Mouse (Mus musculus): Measurements from ENCODE around the gene Galnt2. TPM values are rescaled to one million over a fixed set of nuclear protein-coding genes. Genes with fewer than 3 reads are reported as not detected.

Gene Galnt2
- polyA plus RNA-seq, 1 experiment from 2014 or later, result 44.7 TPM

DNA sequence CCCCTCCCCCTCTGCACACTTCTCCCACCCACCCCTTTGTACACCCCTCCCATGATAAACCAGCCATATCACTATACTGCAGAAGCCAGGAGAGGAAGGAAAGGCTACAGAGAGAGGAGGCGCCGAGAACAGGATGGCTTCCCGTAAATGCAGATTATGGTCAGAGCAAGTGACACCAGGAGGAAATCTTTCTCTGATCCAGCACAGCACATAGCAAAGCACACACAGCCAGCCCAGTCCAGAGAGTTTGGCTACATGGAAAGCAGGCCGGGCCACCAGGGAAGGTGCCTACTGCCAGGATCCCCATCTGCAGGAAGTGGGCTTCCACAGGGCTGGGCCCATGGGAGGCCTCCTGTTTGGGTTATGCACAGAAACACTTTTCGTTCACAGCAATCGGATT is 63.2 kb downstream of the Galnt2 start:
- no peak overlapping the region for H3K4me3 ChIP-seq
- no peak overlapping the region for H3K4me2 ChIP-seq
- ATAC-seq (replicated peaks; ENCODE audit: insufficient number of reproducible peaks, insufficient read depth, low FRiP score, low read depth), result peak; percentile 75

GRCm38 (mm10) chr8:124294900-124295299 is 63.7 kb downstream of the Galnt2 start:
- Histone ChIP-seq H3K27ac (peak overlapping the region; percentile 65), H3K4me2 (no peak overlapping the region), H3K4me1 (replicated peaks) (peaks cover 40% of the 10 kb centered on the region), H3K9me3 (replicated peaks) (no peaks in the 10 kb centered on the region), H3K27me3 (no peaks in the 10 kb centered on the region), H3K36me3 (no peaks in the 10 kb centered on the region), H3K9ac (no peak overlapping the region), H3K4me3 (no peak overlapping the region)
- 60% methylated on average over 10 of the region's 10 CpGs for WGBS
- 0 out of 2 replicates have a peak, but pooled peaks have one; percentile 44 for ATAC-seq (replicated peaks; ENCODE audit: insufficient number of reproducible peaks, insufficient read depth, low FRiP score, low read depth)

More for the DNA sequence above, 63.2 kb downstream of the Galnt2 start:
- Histone ChIP-seq H3K4me1 (replicated peaks) (peaks cover 40% of the 10 kb centered on the region), H3K27me3 (no peaks in the 10 kb centered on the region), H3K27ac (peak overlapping the region; percentile 65), H3K36me3 (no peaks in the 10 kb centered on the region), H3K9me3 (replicated peaks) (no peaks in the 10 kb centered on the region), H3K9ac (no peak overlapping the region)
- WGBS, result 46% methylated on average over 6 of the region's 6 CpGs

DNA sequence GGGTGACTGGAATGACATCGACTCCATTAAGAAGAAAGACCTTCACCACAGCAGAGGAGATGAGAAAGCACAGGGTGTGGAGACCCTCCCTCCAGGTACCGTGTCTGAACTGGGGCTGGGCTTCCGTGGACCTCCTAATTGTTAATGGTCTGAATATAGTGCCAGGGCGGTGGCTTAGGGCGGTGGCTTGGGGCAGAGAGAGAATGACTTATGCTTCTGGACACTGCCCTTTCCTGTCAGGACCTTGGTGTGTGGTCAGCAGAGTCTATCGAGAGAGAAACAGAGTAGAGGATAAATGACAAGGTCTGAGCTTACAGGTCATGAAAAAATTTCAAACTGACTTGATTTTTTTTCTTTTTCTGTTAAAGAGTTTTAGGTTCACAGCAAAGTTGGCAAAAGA is 64.2 kb downstream of the Galnt2 start:
- no peaks in the 10 kb centered on the region for H3K9me3 ChIP-seq (replicated peaks)
- H3K27ac ChIP-seq, result peak overlapping the region; percentile 65; the same call in 1 of the 2 replicates

GRCm38 (mm10) chr8:124301512-124301911 is 70.3 kb downstream of the Galnt2 start:
- peaks cover 25% of the 10 kb centered on the region for H3K4me1 ChIP-seq (replicated peaks)
- no peaks in the 10 kb centered on the region for H3K27me3 ChIP-seq
- H3K9me3 ChIP-seq (replicated peaks), result no peaks in the 10 kb centered on the region
- H3K4me3 ChIP-seq, result no peak overlapping the region
- H3K9ac ChIP-seq, result no peak overlapping the region
- no peak overlapping the region for H3K27ac ChIP-seq
- H3K36me3 ChIP-seq, result 0 out of 2 replicates have a peak, but pooled peaks cover 6% of the 10 kb centered on the region
- 77% methylated on average over 4 of the region's 4 CpGs for WGBS
- H3K4me2 ChIP-seq, result no peak overlapping the region
- ATAC-seq (replicated peaks; ENCODE audit: insufficient number of reproducible peaks, insufficient read depth, low FRiP score, low read depth), result no peak

More for the DNA sequence above, 64.2 kb downstream of the Galnt2 start:
- 78% methylated on average over 6 of the region's 6 CpGs for WGBS
- H3K36me3 ChIP-seq, result no peaks in the 10 kb centered on the region
- H3K4me2 ChIP-seq, result no peak overlapping the region
- no peak for ATAC-seq (replicated peaks; ENCODE audit: insufficient number of reproducible peaks, insufficient read depth, low FRiP score, low read depth)
- no peaks in the 10 kb centered on the region for H3K27me3 ChIP-seq
- no peak overlapping the region for H3K4me3 ChIP-seq
- peaks cover 40% of the 10 kb centered on the region for H3K4me1 ChIP-seq (replicated peaks)
- no peak overlapping the region for H3K9ac ChIP-seq

GRCm38 (mm10) chr8:124301935-124302555 is 70.9 kb downstream of the Galnt2 start:
- Histone ChIP-seq H3K27ac (no peak overlapping the region), H3K4me3 (no peak overlapping the region), H3K9me3 (replicated peaks) (no peaks in the 10 kb centered on the region), H3K36me3 (0 out of 2 replicates have a peak, but pooled peaks cover 6% of the 10 kb centered on the region), H3K27me3 (no peaks in the 10 kb centered on the region), H3K4me2 (no peak overlapping the region), H3K4me1 (replicated peaks) (peaks cover 30% of the 10 kb centered on the region), H3K9ac (no peak overlapping the region)
- ATAC-seq (replicated peaks; ENCODE audit: insufficient number of reproducible peaks, insufficient read depth, low FRiP score, low read depth), result 0 out of 2 replicates have a peak, but pooled peaks have one; percentile 14
- 70% methylated on average over 7 of the region's 7 CpGs for WGBS

GRCm38 (mm10) chr8:124303211-124303902 is 72.2 kb downstream of the Galnt2 start:
- no peaks in the 10 kb centered on the region for H3K27me3 ChIP-seq
- peaks cover 40% of the 10 kb centered on the region for H3K4me1 ChIP-seq (replicated peaks)
- WGBS, result 79% methylated on average over 15 of the region's 15 CpGs
- 0 out of 2 replicates have a peak, but pooled peaks cover 6% of the 10 kb centered on the region for H3K36me3 ChIP-seq
- H3K4me2 ChIP-seq, result no peak overlapping the region
- H3K9me3 ChIP-seq (replicated peaks), result no peaks in the 10 kb centered on the region
- no peak for ATAC-seq (replicated peaks; ENCODE audit: insufficient number of reproducible peaks, insufficient read depth, low FRiP score, low read depth)
- no peak overlapping the region for H3K4me3 ChIP-seq
- H3K9ac ChIP-seq, result no peak overlapping the region
- no peak overlapping the region for H3K27ac ChIP-seq

- no peak overlapping the region for H3K4me2 ChIP-seq
- H3K36me3 ChIP-seq, result 0 out of 2 replicates have a peak, but pooled peaks cover 6% of the 10 kb centered on the region
- H3K4me1 ChIP-seq (replicated peaks), result peaks cover 43% of the 10 kb centered on the region
- 74% methylated on average over 4 of the region's 4 CpGs for WGBS
- H3K27ac ChIP-seq, result no peak overlapping the region
- no peak for ATAC-seq (replicated peaks; ENCODE audit: insufficient number of reproducible peaks, insufficient read depth, low FRiP score, low read depth)
- H3K9ac ChIP-seq, result no peak overlapping the region
- H3K27me3 ChIP-seq, result no peaks in the 10 kb centered on the region
- H3K4me3 ChIP-seq, result no peak overlapping the region
- H3K9me3 ChIP-seq (replicated peaks), result no peaks in the 10 kb centered on the region
These were observed 73.0 kb downstream of the Galnt2 start for GRCm38 (mm10) chr8:124304141-124304540.

- H3K36me3 ChIP-seq, result 0 out of 2 replicates have a peak, but pooled peaks cover 6% of the 10 kb centered on the region
- H3K4me3 ChIP-seq, result no peak overlapping the region
- no peaks in the 10 kb centered on the region for H3K27me3 ChIP-seq
- no peaks in the 10 kb centered on the region for H3K9me3 ChIP-seq (replicated peaks)
- H3K27ac ChIP-seq, result peak overlapping the region; percentile 48; the same call in 1 of the 2 replicates
- H3K9ac ChIP-seq, result no peak overlapping the region
- ATAC-seq (replicated peaks; ENCODE audit: insufficient number of reproducible peaks, insufficient read depth, low FRiP score, low read depth), result no peak
- no peak overlapping the region for H3K4me2 ChIP-seq
- peaks cover 45% of the 10 kb centered on the region for H3K4me1 ChIP-seq (replicated peaks)
- WGBS, result 47% methylated on average over 7 of the region's 7 CpGs
These were observed 75.4 kb downstream of the Galnt2 start for GRCm38 (mm10) chr8:124306574-124306973.

DNA sequence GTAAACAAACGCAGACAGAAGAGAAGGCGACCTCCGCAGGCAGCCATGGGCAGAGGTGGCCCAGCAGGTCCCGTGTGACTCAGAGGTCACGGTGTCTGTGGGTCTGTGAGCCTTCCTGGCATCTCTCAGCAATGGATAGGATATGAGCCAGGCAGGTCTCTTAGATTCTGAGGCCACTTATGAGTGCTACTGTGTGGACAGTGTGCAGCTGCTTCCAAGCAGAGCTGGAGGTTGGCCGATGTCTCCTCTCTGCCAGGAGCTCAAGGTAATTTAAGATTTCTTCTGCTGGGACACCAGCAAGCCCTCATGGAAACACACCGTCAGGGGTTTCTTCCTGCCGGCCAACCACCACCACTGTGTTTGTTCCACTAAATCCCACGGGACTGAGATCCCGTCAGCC is 76.5 kb downstream of the Galnt2 start:
- Histone ChIP-seq H3K4me3 (no peak overlapping the region), H3K9ac (no peak overlapping the region), H3K9me3 (replicated peaks) (no peaks in the 10 kb centered on the region), H3K27ac (no peak overlapping the region), H3K27me3 (no peaks in the 10 kb centered on the region), H3K36me3 (0 out of 2 replicates have a peak, but pooled peaks cover 6% of the 10 kb centered on the region), H3K4me1 (replicated peaks) (peaks cover 38% of the 10 kb centered on the region), H3K4me2 (no peak overlapping the region)
- 75% methylated on average over 10 of the region's 10 CpGs for WGBS
- ATAC-seq (replicated peaks; ENCODE audit: insufficient number of reproducible peaks, insufficient read depth, low FRiP score, low read depth), result no peak

DNA sequence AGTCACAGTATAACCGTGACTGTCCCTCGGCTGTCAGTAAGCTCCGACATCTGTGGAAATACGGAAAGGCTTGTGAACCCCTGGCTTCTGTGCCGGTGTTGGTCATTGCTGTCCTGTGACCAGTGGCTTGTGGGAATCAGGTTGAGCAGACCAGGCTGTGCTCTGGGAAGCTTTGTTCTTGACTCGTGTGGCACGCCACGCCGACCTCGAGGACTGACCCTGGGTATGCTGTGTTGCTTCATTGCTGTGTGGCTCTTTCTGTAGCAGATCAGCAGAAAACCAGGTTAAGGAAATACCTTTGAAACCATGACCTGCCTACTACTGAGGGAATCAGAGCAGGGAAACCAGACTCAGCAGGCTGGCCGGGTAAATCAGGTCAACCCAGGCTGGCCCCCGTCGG is 79.3 kb downstream of the Galnt2 start:
- Histone ChIP-seq H3K4me1 (replicated peaks) (peaks cover 56% of the 10 kb centered on the region), H3K27me3 (no peaks in the 10 kb centered on the region), H3K9ac (no peak overlapping the region), H3K4me2 (no peak overlapping the region), H3K36me3 (0 out of 2 replicates have a peak, but pooled peaks cover 4% of the 10 kb centered on the region), H3K9me3 (replicated peaks) (no peaks in the 10 kb centered on the region), H3K27ac (no peak overlapping the region), H3K4me3 (no peak overlapping the region)
- no peak for ATAC-seq (replicated peaks; ENCODE audit: insufficient number of reproducible peaks, insufficient read depth, low FRiP score, low read depth)
- 86% methylated on average over 13 of the region's 13 CpGs for WGBS

- WGBS, result 91% methylated on average over 6 of the region's 6 CpGs
- peaks cover 56% of the 10 kb centered on the region for H3K4me1 ChIP-seq (replicated peaks)
- H3K4me2 ChIP-seq, result no peak overlapping the region
- no peaks in the 10 kb centered on the region for H3K27me3 ChIP-seq
- no peak overlapping the region for H3K27ac ChIP-seq
- H3K4me3 ChIP-seq, result no peak overlapping the region
- H3K36me3 ChIP-seq, result no peaks in the 10 kb centered on the region
- no peak for ATAC-seq (replicated peaks; ENCODE audit: insufficient number of reproducible peaks, insufficient read depth, low FRiP score, low read depth)
- no peak overlapping the region for H3K9ac ChIP-seq
- H3K9me3 ChIP-seq (replicated peaks), result no peaks in the 10 kb centered on the region
These were observed 79.9 kb downstream of the Galnt2 start for GRCm38 (mm10) chr8:124311111-124311510.
